Mouse (Mus musculus): ENCODE measurements at regions not wholly inside any gene's neighbourhood (a gene's known extent, or its start where the extent isn't known, plus 50 kb on each side); places are given as distances from the start of the nearest gene placed in this dataset.

GRCm38 (mm10) chr14:101984401-101984800 is 254.6 kb downstream of the Lmo7 start:
- no peak for TF ChIP-seq CTCF (IDR thresholded peaks at IDR 0.05; ENCODE audit: control insufficient read depth, insufficient read depth, insufficient replicate concordance, low read depth, low read length)
- no peak for TF ChIP-seq POLR2A (IDR thresholded peaks at IDR 0.05; ENCODE audit: control insufficient read depth, low read depth, low read length)
